Mouse (Mus musculus) CD4-positive, CD25-positive, alpha-beta regulatory T cell, adult 4 months (primary cell): ENCODE results near the gene Aldh3a1. TPM values are rescaled to one million over a fixed set of nuclear protein-coding genes. Genes with fewer than 3 reads are reported as not detected.

Experiments used
- ATAC-seq: one replicate; pipeline ENCODE4 v1.8.0; 2017
- polyA plus RNA-seq, 2 experiments: library from polyadenylated mRNA; unstranded; fragments of 100-300 nt; shearing (Covaris generic); gene quantifications; one replicate each; pipeline ENCODE4 v1.2.1; 2017

Gene Aldh3a1
- polyA plus RNA-seq, 2 experiments from 2014 or later = not detected

GRCm38 (mm10) chr11:61197935-61198334, 9.4 kb upstream of the Aldh3a1 start:
- no peak for ATAC-seq

GRCm38 (mm10) chr11:61199620-61200362, 7.5 kb upstream of the Aldh3a1 start:
- ATAC-seq = no peak

- ATAC-seq = no peak
Observed at GRCm38 (mm10) chr11:61202186-61202585, 5.2 kb upstream of the Aldh3a1 start.

- ATAC-seq = no peak
Observed at GRCm38 (mm10) chr11:61202810-61203209, 4.5 kb upstream of the Aldh3a1 start.

GRCm38 (mm10) chr11:61205167-61205950, 2.0 kb upstream of the Aldh3a1 start:
- ATAC-seq = no peak

- no peak for ATAC-seq
Observed at GRCm38 (mm10) chr11:61206136-61206535, 1.2 kb upstream of the Aldh3a1 start.

- no peak for ATAC-seq
Observed at GRCm38 (mm10) chr11:61208316-61208715, 979 bp downstream of the Aldh3a1 start.

- ATAC-seq = no peak
Observed at GRCm38 (mm10) chr11:61212102-61212501, 4.8 kb downstream of the Aldh3a1 start.

GRCm38 (mm10) chr11:61215936-61216335, 8.6 kb downstream of the Aldh3a1 start:
- ATAC-seq = no peak

- no peak for ATAC-seq
Observed at GRCm38 (mm10) chr11:61220156-61220881, 13.0 kb downstream of the Aldh3a1 start.

- no peak for ATAC-seq
Observed at GRCm38 (mm10) chr11:61222007-61222406, 14.7 kb downstream of the Aldh3a1 start.

GRCm38 (mm10) chr11:61222971-61223745, 15.8 kb downstream of the Aldh3a1 start:
- no peak for ATAC-seq

- ATAC-seq = no peak
Observed at GRCm38 (mm10) chr11:61224234-61224744, 17.0 kb downstream of the Aldh3a1 start.

GRCm38 (mm10) chr11:61224907-61225306, 17.6 kb downstream of the Aldh3a1 start:
- ATAC-seq = no peak

- ATAC-seq = no peak
Observed at GRCm38 (mm10) chr11:61225511-61225910, 18.2 kb downstream of the Aldh3a1 start.

- ATAC-seq = no peak
Observed at GRCm38 (mm10) chr11:61225941-61226412, 18.6 kb downstream of the Aldh3a1 start.

GRCm38 (mm10) chr11:61227816-61228215, 20.5 kb downstream of the Aldh3a1 start:
- ATAC-seq = no peak

GRCm38 (mm10) chr11:61228406-61228805, 21.1 kb downstream of the Aldh3a1 start:
- ATAC-seq = no peak

- peak; percentile 32 for ATAC-seq
Observed at GRCm38 (mm10) chr11:61231329-61231728, 24.0 kb downstream of the Aldh3a1 start.

GRCm38 (mm10) chr11:61234174-61234573, 26.8 kb downstream of the Aldh3a1 start:
- ATAC-seq = no peak

GRCm38 (mm10) chr11:61236015-61236414, 28.7 kb downstream of the Aldh3a1 start:
- ATAC-seq = no peak

GRCm38 (mm10) chr11:61244406-61244805, 37.1 kb downstream of the Aldh3a1 start:
- no peak for ATAC-seq
